Mouse (Mus musculus): ENCODE data around the gene Ern1. TPM values are rescaled to one million over a fixed set of nuclear protein-coding genes. Genes with fewer than 3 reads are reported as not detected.
"Not testable (repeated sequence)": the region's sequence is repeated elsewhere in the genome, so short reads cannot be mapped to it uniquely, and the experiment has no call there.

Gene Ern1
- polyA plus RNA-seq, 2 experiments: 6.4 to 12.5 TPM

GRCm38 (mm10) chr11:106458540-106458939 is 29.1 kb downstream of the Ern1 start:
- Histone ChIP-seq H3K27ac (replicated peaks; ENCODE audit: low read depth, low read length) (no peak overlapping the region), H3K9me3 (ENCODE audit: control insufficient read depth, low read length) (no peaks in the 10 kb centered on the region), H3K4me2 (replicated peaks; ENCODE audit: low read depth, low read length, severe bottlenecking) (no peak overlapping the region), H3K27me3 (ENCODE audit: control insufficient read depth, insufficient read depth, low read length) (no peaks in the 10 kb centered on the region), H3K9ac (ENCODE audit: low read depth, low read length, severe bottlenecking) (no peak overlapping the region), H3K4me3 (replicated peaks; ENCODE audit: low read length) (no peak overlapping the region), H3K4me1 (ENCODE audit: control insufficient read depth, insufficient read depth, low read length) (no peaks in the 10 kb centered on the region), H3K36me3 (ENCODE audit: control insufficient read depth, insufficient read depth, low read length) (no peaks in the 10 kb centered on the region)
- WGBS: 88% methylated on average over 4 of the region's 4 CpGs
- TF ChIP-seq POLR2A (IDR thresholded peaks at IDR 0.05; ENCODE audit: borderline replicate concordance, extremely low read depth, insufficient read depth, insufficient read length): no peak
- DNase-seq (ENCODE audit: low spot score) (no peak), ATAC-seq (ENCODE audit: low FRiP score, low read depth) (no peak)

- H3K4me1 ChIP-seq (ENCODE audit: control insufficient read depth, insufficient read depth, low read length): no peaks in the 10 kb centered on the region
- no peaks in the 10 kb centered on the region for H3K36me3 ChIP-seq (ENCODE audit: control insufficient read depth, insufficient read depth, low read length)
- no peak for DNase-seq (ENCODE audit: low spot score)
- no peak overlapping the region for H3K4me2 ChIP-seq (replicated peaks; ENCODE audit: low read depth, low read length, severe bottlenecking)
- ATAC-seq (ENCODE audit: low FRiP score, low read depth): no peak
- no peak overlapping the region for H3K4me3 ChIP-seq (replicated peaks; ENCODE audit: low read length)
- H3K27me3 ChIP-seq (ENCODE audit: control insufficient read depth, insufficient read depth, low read length): no peaks in the 10 kb centered on the region
- H3K27ac ChIP-seq (replicated peaks; ENCODE audit: low read depth, low read length): no peak overlapping the region
- no peak overlapping the region for H3K9ac ChIP-seq (ENCODE audit: low read depth, low read length, severe bottlenecking)
- no peak for TF ChIP-seq POLR2A (IDR thresholded peaks at IDR 0.05; ENCODE audit: borderline replicate concordance, extremely low read depth, insufficient read depth, insufficient read length)
- no peaks in the 10 kb centered on the region for H3K9me3 ChIP-seq (ENCODE audit: control insufficient read depth, low read length)
- WGBS: 29% methylated on average over 3 of the region's 3 CpGs
These were observed 44.0 kb downstream of the Ern1 start for GRCm38 (mm10) chr11:106443646-106444045.

GRCm38 (mm10) chr11:106442564-106442963 is 45.1 kb downstream of the Ern1 start:
- H3K4me3 ChIP-seq (replicated peaks; ENCODE audit: low read length); H3K4me2 ChIP-seq (replicated peaks; ENCODE audit: low read depth, low read length, severe bottlenecking); H3K9ac ChIP-seq (ENCODE audit: low read depth, low read length, severe bottlenecking); H3K4me1 ChIP-seq (ENCODE audit: control insufficient read depth, insufficient read depth, low read length); ATAC-seq (ENCODE audit: low FRiP score, low read depth); H3K27ac ChIP-seq (replicated peaks; ENCODE audit: low read depth, low read length); H3K36me3 ChIP-seq (ENCODE audit: control insufficient read depth, insufficient read depth, low read length); DNase-seq (ENCODE audit: low spot score); H3K9me3 ChIP-seq (ENCODE audit: control insufficient read depth, low read length); H3K27me3 ChIP-seq (ENCODE audit: control insufficient read depth, insufficient read depth, low read length): not testable (repeated sequence)
- WGBS: 54% methylated on average over 2 of the region's 2 CpGs

- ATAC-seq (ENCODE audit: low FRiP score, low read depth) (no peak), DNase-seq (ENCODE audit: low spot score) (no peak)
- H3K9me3 ChIP-seq (ENCODE audit: control insufficient read depth, low read length): no peaks in the 10 kb centered on the region
- 95% methylated on average over 2 of the region's 2 CpGs for WGBS
- H3K4me3 ChIP-seq (replicated peaks; ENCODE audit: low read length): no peak overlapping the region
- TF ChIP-seq POLR2A (IDR thresholded peaks at IDR 0.05; ENCODE audit: borderline replicate concordance, extremely low read depth, insufficient read depth, insufficient read length): no peak
- no peak overlapping the region for H3K27ac ChIP-seq (replicated peaks; ENCODE audit: low read depth, low read length)
- H3K4me2 ChIP-seq (replicated peaks; ENCODE audit: low read depth, low read length, severe bottlenecking): no peak overlapping the region
- no peaks in the 10 kb centered on the region for H3K36me3 ChIP-seq (ENCODE audit: control insufficient read depth, insufficient read depth, low read length)
- no peaks in the 10 kb centered on the region for H3K27me3 ChIP-seq (ENCODE audit: control insufficient read depth, insufficient read depth, low read length)
- no peak overlapping the region for H3K9ac ChIP-seq (ENCODE audit: low read depth, low read length, severe bottlenecking)
- no peaks in the 10 kb centered on the region for H3K4me1 ChIP-seq (ENCODE audit: control insufficient read depth, insufficient read depth, low read length)
These were observed 47.3 kb downstream of the Ern1 start for GRCm38 (mm10) chr11:106440318-106440717.

GRCm38 (mm10) chr11:106439355-106439754 is 48.3 kb downstream of the Ern1 start:
- TF ChIP-seq POLR2A (IDR thresholded peaks at IDR 0.05; ENCODE audit: borderline replicate concordance, extremely low read depth, insufficient read depth, insufficient read length): no peak
- ATAC-seq (ENCODE audit: low FRiP score, low read depth): no peak
- WGBS: 72% methylated on average over 3 of the region's 3 CpGs

GRCm38 (mm10) chr11:106438524-106439177 is 49.0 kb downstream of the Ern1 start:
- no peak overlapping the region for H3K9ac ChIP-seq (ENCODE audit: low read depth, low read length, severe bottlenecking)
- no peaks in the 10 kb centered on the region for H3K36me3 ChIP-seq (ENCODE audit: control insufficient read depth, insufficient read depth, low read length)
- no peak overlapping the region for H3K27ac ChIP-seq (replicated peaks; ENCODE audit: low read depth, low read length)
- H3K4me2 ChIP-seq (replicated peaks; ENCODE audit: low read depth, low read length, severe bottlenecking): no peak overlapping the region
- 39% methylated on average over 4 of the region's 4 CpGs for WGBS
- H3K4me1 ChIP-seq (ENCODE audit: control insufficient read depth, insufficient read depth, low read length): no peaks in the 10 kb centered on the region
- TF ChIP-seq POLR2A (IDR thresholded peaks at IDR 0.05; ENCODE audit: borderline replicate concordance, extremely low read depth, insufficient read depth, insufficient read length): no peak
- H3K27me3 ChIP-seq (ENCODE audit: control insufficient read depth, insufficient read depth, low read length): no peaks in the 10 kb centered on the region
- H3K4me3 ChIP-seq (replicated peaks; ENCODE audit: low read length): no peak overlapping the region
- DNase-seq (ENCODE audit: low spot score): no peak
- ATAC-seq (ENCODE audit: low FRiP score, low read depth): no peak
- no peaks in the 10 kb centered on the region for H3K9me3 ChIP-seq (ENCODE audit: control insufficient read depth, low read length)

More at GRCm38 (mm10) chr11:106439355-106439754, 48.3 kb downstream of the Ern1 start:
- Histone ChIP-seq H3K4me2 (replicated peaks; ENCODE audit: low read depth, low read length, severe bottlenecking) (no peak overlapping the region), H3K27me3 (ENCODE audit: control insufficient read depth, insufficient read depth, low read length) (no peaks in the 10 kb centered on the region), H3K36me3 (ENCODE audit: control insufficient read depth, insufficient read depth, low read length) (no peaks in the 10 kb centered on the region), H3K9me3 (ENCODE audit: control insufficient read depth, low read length) (no peaks in the 10 kb centered on the region), H3K4me3 (replicated peaks; ENCODE audit: low read length) (no peak overlapping the region), H3K27ac (replicated peaks; ENCODE audit: low read depth, low read length) (no peak overlapping the region), H3K4me1 (ENCODE audit: control insufficient read depth, insufficient read depth, low read length) (no peaks in the 10 kb centered on the region), H3K9ac (ENCODE audit: low read depth, low read length, severe bottlenecking) (no peak overlapping the region)
- no peak for DNase-seq (ENCODE audit: low spot score)
